Mouse (Mus musculus): ENCODE data around the gene Cdkl5. TPM values are rescaled to one million over a fixed set of nuclear protein-coding genes. Genes with fewer than 3 reads are reported as not detected.

Gene Cdkl5
- 7.3 and 7.8 TPM in 2 replicates for polyA plus RNA-seq (2011; ENCODE audit: insufficient read depth, insufficient read length, low read depth, missing spikeins)

- no peak within 1 kb of the TSS for H3K27ac ChIP-seq (ENCODE audit: insufficient read depth, low read length)
- H3K27me3 ChIP-seq (ENCODE audit: control insufficient read depth, insufficient read depth, low read length, poor library complexity, severe bottlenecking) = no peaks in the 10 kb centered on the region
- H3K9me3 ChIP-seq (replicated peaks; ENCODE audit: control insufficient read depth, insufficient read depth, low read length, poor library complexity, severe bottlenecking) = no peaks in the 10 kb centered on the region
- no peaks in the 10 kb centered on the region for H3K36me3 ChIP-seq (ENCODE audit: control insufficient read depth, insufficient read depth, low read length, poor library complexity, severe bottlenecking)
- H3K9ac ChIP-seq (ENCODE audit: low read depth, poor library complexity, severe bottlenecking) = peak within 1 kb of the TSS; percentile 91
- H3K4me3 ChIP-seq (ENCODE audit: low read depth, low read length) = peak within 1 kb of the TSS; percentile 97
- H3K4me1 ChIP-seq (ENCODE audit: control insufficient read depth, insufficient read depth, low read length) = no peaks in the 10 kb centered on the region
- peak; percentile 81 for TF ChIP-seq POLR2A (IDR thresholded peaks at IDR 0.05; ENCODE audit: insufficient read depth, low read length)
- TF ChIP-seq CTCF (IDR thresholded peaks at IDR 0.05; ENCODE audit: low read depth, low read length) = no peak
- TF ChIP-seq EP300 (IDR thresholded peaks at IDR 0.05; ENCODE audit: insufficient read depth, low read depth, low read length) = no peak
Observed at GRCm38 (mm10) chrX:160994543-160995121, at the start of gene Cdkl5. TSS of gene Cdkl5 (minus strand) at chrX:160994704.

GRCm38 (mm10) chrX:161033235-161033803 is 38.8 kb upstream of the Cdkl5 start:
- Histone ChIP-seq H3K9ac (ENCODE audit: low read depth, poor library complexity, severe bottlenecking) (no peak overlapping the region), H3K27me3 (ENCODE audit: control insufficient read depth, insufficient read depth, low read length, poor library complexity, severe bottlenecking) (no peaks in the 10 kb centered on the region), H3K4me1 (ENCODE audit: control insufficient read depth, insufficient read depth, low read length) (no peaks in the 10 kb centered on the region), H3K36me3 (ENCODE audit: control insufficient read depth, insufficient read depth, low read length, poor library complexity, severe bottlenecking) (no peaks in the 10 kb centered on the region), H3K4me3 (ENCODE audit: low read depth, low read length) (no peak overlapping the region), H3K27ac (ENCODE audit: insufficient read depth, low read length) (no peak overlapping the region), H3K9me3 (replicated peaks; ENCODE audit: control insufficient read depth, insufficient read depth, low read length, poor library complexity, severe bottlenecking) (no peaks in the 10 kb centered on the region)
- TF ChIP-seq POLR2A (IDR thresholded peaks at IDR 0.05; ENCODE audit: insufficient read depth, low read length) (no peak), EP300 (IDR thresholded peaks at IDR 0.05; ENCODE audit: insufficient read depth, low read depth, low read length) (no peak), CTCF (IDR thresholded peaks at IDR 0.05; ENCODE audit: low read depth, low read length) (peak; percentile 7)

- Histone ChIP-seq H3K27me3 (ENCODE audit: control insufficient read depth, insufficient read depth, low read length, poor library complexity, severe bottlenecking) (no peaks in the 10 kb centered on the region), H3K4me3 (ENCODE audit: low read depth, low read length) (no peak overlapping the region), H3K27ac (ENCODE audit: insufficient read depth, low read length) (no peak overlapping the region), H3K9ac (ENCODE audit: low read depth, poor library complexity, severe bottlenecking) (no peak overlapping the region), H3K4me1 (ENCODE audit: control insufficient read depth, insufficient read depth, low read length) (no peaks in the 10 kb centered on the region), H3K9me3 (replicated peaks; ENCODE audit: control insufficient read depth, insufficient read depth, low read length, poor library complexity, severe bottlenecking) (no peaks in the 10 kb centered on the region), H3K36me3 (ENCODE audit: control insufficient read depth, insufficient read depth, low read length, poor library complexity, severe bottlenecking) (no peaks in the 10 kb centered on the region)
- no peak for TF ChIP-seq CTCF (IDR thresholded peaks at IDR 0.05; ENCODE audit: low read depth, low read length)
- no peak for TF ChIP-seq EP300 (IDR thresholded peaks at IDR 0.05; ENCODE audit: insufficient read depth, low read depth, low read length)
- TF ChIP-seq POLR2A (IDR thresholded peaks at IDR 0.05; ENCODE audit: insufficient read depth, low read length) = no peak
Observed at GRCm38 (mm10) chrX:161032423-161032822, 37.9 kb upstream of the Cdkl5 start.

- no peaks in the 10 kb centered on the region for H3K4me1 ChIP-seq (ENCODE audit: control insufficient read depth, insufficient read depth, low read length)
- H3K9ac ChIP-seq (ENCODE audit: low read depth, poor library complexity, severe bottlenecking) = no peak overlapping the region
- H3K4me3 ChIP-seq (ENCODE audit: low read depth, low read length) = no peak overlapping the region
- no peaks in the 10 kb centered on the region for H3K9me3 ChIP-seq (replicated peaks; ENCODE audit: control insufficient read depth, insufficient read depth, low read length, poor library complexity, severe bottlenecking)
- H3K36me3 ChIP-seq (ENCODE audit: control insufficient read depth, insufficient read depth, low read length, poor library complexity, severe bottlenecking) = no peaks in the 10 kb centered on the region
- no peaks in the 10 kb centered on the region for H3K27me3 ChIP-seq (ENCODE audit: control insufficient read depth, insufficient read depth, low read length, poor library complexity, severe bottlenecking)
- H3K27ac ChIP-seq (ENCODE audit: insufficient read depth, low read length) = no peak overlapping the region
- TF ChIP-seq POLR2A (IDR thresholded peaks at IDR 0.05; ENCODE audit: insufficient read depth, low read length) (no peak), CTCF (IDR thresholded peaks at IDR 0.05; ENCODE audit: low read depth, low read length) (no peak), EP300 (IDR thresholded peaks at IDR 0.05; ENCODE audit: insufficient read depth, low read depth, low read length) (no peak)
Observed at GRCm38 (mm10) chrX:161030233-161030632, 35.7 kb upstream of the Cdkl5 start.

DNA sequence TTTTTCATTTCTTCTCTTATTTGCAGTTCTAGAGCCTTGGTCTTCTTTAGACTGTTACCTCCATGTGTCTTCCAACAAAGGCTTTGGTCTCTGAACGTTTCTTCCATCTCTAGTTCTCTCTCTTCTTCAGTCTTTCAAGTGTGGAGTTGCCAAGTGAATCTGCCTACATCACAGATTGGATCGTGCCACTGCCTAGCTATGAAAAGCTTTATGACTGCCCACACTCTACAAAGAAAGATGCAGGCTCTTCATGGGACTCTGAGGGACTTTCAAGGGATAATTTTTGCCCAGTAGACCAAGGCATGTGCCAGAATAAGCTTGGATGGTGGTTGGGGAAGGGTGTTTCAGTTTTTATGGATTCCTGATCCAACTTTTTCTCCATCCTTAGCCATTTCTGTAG is 30.0 kb upstream of the Cdkl5 start:
- no peak overlapping the region for H3K4me3 ChIP-seq (ENCODE audit: low read depth, low read length)
- no peaks in the 10 kb centered on the region for H3K4me1 ChIP-seq (ENCODE audit: control insufficient read depth, insufficient read depth, low read length)
- H3K36me3 ChIP-seq (ENCODE audit: control insufficient read depth, insufficient read depth, low read length, poor library complexity, severe bottlenecking) = no peaks in the 10 kb centered on the region
- H3K27me3 ChIP-seq (ENCODE audit: control insufficient read depth, insufficient read depth, low read length, poor library complexity, severe bottlenecking) = no peaks in the 10 kb centered on the region
- H3K9me3 ChIP-seq (replicated peaks; ENCODE audit: control insufficient read depth, insufficient read depth, low read length, poor library complexity, severe bottlenecking) = no peaks in the 10 kb centered on the region
- no peak for TF ChIP-seq CTCF (IDR thresholded peaks at IDR 0.05; ENCODE audit: low read depth, low read length)
- no peak for TF ChIP-seq POLR2A (IDR thresholded peaks at IDR 0.05; ENCODE audit: insufficient read depth, low read length)
- TF ChIP-seq EP300 (IDR thresholded peaks at IDR 0.05; ENCODE audit: insufficient read depth, low read depth, low read length) = no peak
- no peak overlapping the region for H3K9ac ChIP-seq (ENCODE audit: low read depth, poor library complexity, severe bottlenecking)
- no peak overlapping the region for H3K27ac ChIP-seq (ENCODE audit: insufficient read depth, low read length)

DNA sequence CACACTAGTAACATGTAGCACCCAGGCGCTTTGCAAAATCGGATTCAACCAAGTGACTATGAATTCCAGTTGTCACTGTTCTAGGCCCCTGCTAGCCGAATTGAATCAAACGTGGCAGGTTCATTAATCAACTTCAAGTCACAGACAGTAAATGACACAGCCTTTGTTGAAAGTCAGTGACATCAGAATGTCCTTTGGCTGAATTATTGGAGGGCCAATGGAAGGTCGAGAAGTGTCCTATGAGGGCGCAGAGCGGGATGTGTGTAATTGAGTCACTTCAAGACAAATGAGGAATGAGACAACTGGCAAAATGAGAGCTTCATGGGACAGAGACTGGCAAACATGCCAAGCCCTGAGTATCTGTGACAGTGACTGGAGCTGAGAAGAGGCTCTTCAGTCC is 27.0 kb upstream of the Cdkl5 start:
- H3K36me3 ChIP-seq (ENCODE audit: control insufficient read depth, insufficient read depth, low read length, poor library complexity, severe bottlenecking) = no peaks in the 10 kb centered on the region
- H3K9ac ChIP-seq (ENCODE audit: low read depth, poor library complexity, severe bottlenecking) = no peak overlapping the region
- no peaks in the 10 kb centered on the region for H3K27me3 ChIP-seq (ENCODE audit: control insufficient read depth, insufficient read depth, low read length, poor library complexity, severe bottlenecking)
- no peak overlapping the region for H3K4me3 ChIP-seq (ENCODE audit: low read depth, low read length)
- TF ChIP-seq POLR2A (IDR thresholded peaks at IDR 0.05; ENCODE audit: insufficient read depth, low read length) (no peak), EP300 (IDR thresholded peaks at IDR 0.05; ENCODE audit: insufficient read depth, low read depth, low read length) (no peak), CTCF (IDR thresholded peaks at IDR 0.05; ENCODE audit: low read depth, low read length) (no peak)
- no peaks in the 10 kb centered on the region for H3K4me1 ChIP-seq (ENCODE audit: control insufficient read depth, insufficient read depth, low read length)
- no peaks in the 10 kb centered on the region for H3K9me3 ChIP-seq (replicated peaks; ENCODE audit: control insufficient read depth, insufficient read depth, low read length, poor library complexity, severe bottlenecking)
- H3K27ac ChIP-seq (ENCODE audit: insufficient read depth, low read length) = no peak overlapping the region
